Comparison of ENCODE assay signal across 8 mouse cellular contexts in genomic region chr9:109081749-109082123, GRCm38 (mm10). TPM values are rescaled to one million over a fixed set of nuclear protein-coding genes. Genes with fewer than 3 reads are reported as not detected.
DNase-seq lines count a peak whose midpoint lies in the region; ATAC-seq lines count a peak whose summit lies in the region.

No protein-coding gene starts in this region.

- H3K4me2 ChIP-seq in forebrain, embryonic 13.5 days: peak overlapping the region; percentile 91
- peak overlapping the region; percentile 80 for H3K4me2 ChIP-seq in liver, embryonic 13.5 days

- H3K9ac ChIP-seq in forebrain, embryonic 13.5 days: peak overlapping the region; percentile 89
- peak overlapping the region; percentile 92 for H3K9ac ChIP-seq in liver, embryonic 13.5 days

- 7% methylated on average over 11 of the region's 11 CpGs for WGBS in forebrain, embryonic 13.5 days
- 2% methylated on average over 11 of the region's 11 CpGs for whole genome bisulfite sequencing in liver, embryonic 13.5 days (ENCODE audit: insufficient replicate concordance)

- peak overlapping the region; percentile 82 for H3K4me3 ChIP-seq in forebrain, embryonic 13.5 days
- peak overlapping the region; percentile 88 for H3K4me3 ChIP-seq in liver, embryonic 13.5 days (replicated peaks)

- no peaks in the 10 kb centered on the region for H3K27me3 ChIP-seq in forebrain, embryonic 13.5 days
- no peaks in the 10 kb centered on the region for H3K27me3 ChIP-seq in liver, embryonic 13.5 days

- H3K36me3 ChIP-seq in forebrain, embryonic 13.5 days (ENCODE audit: poor library complexity, severe bottlenecking): peaks cover 22% of the 10 kb centered on the region
- H3K36me3 ChIP-seq in liver, embryonic 13.5 days: peaks cover 29% of the 10 kb centered on the region

- no peaks in the 10 kb centered on the region for H3K9me3 ChIP-seq in forebrain, embryonic 13.5 days (replicated peaks)
- no peaks in the 10 kb centered on the region for H3K9me3 ChIP-seq in liver, embryonic 13.5 days (replicated peaks)

- peak overlapping the region; percentile 65 for H3K27ac ChIP-seq in forebrain, embryonic 13.5 days
- peak overlapping the region; percentile 77 for H3K27ac ChIP-seq in liver, embryonic 13.5 days

- peak; percentile 11 for DNase-seq in embryo, embryonic 10.5 days (ENCODE audit: low spot score)
- DNase-seq in embryo, embryonic 10 days (ENCODE audit: low spot score): no peak
- DNase-seq in A20 (ENCODE audit: low read depth, low spot score): peak; percentile 33
- DNase-seq in liver, embryonic 13.5 days: no peak
- no peak for DNase-seq in cerebellum, postnatal 36 days
- DNase-seq in right cerebral cortex, postnatal 4 days: no peak

- peaks cover 28% of the 10 kb centered on the region for H3K4me1 ChIP-seq in forebrain, embryonic 13.5 days
- H3K4me1 ChIP-seq in liver, embryonic 13.5 days (replicated peaks): peaks cover 40% of the 10 kb centered on the region

- ATAC-seq in forebrain, embryonic 13.5 days: peak; percentile 46
- peak; percentile 15 for ATAC-seq in liver, embryonic 13.5 days (ENCODE audit: low read depth)
- no peak for ATAC-seq in activated CD4-positive, CD25-positive, alpha-beta regulatory T cell, adult 4 months

RNA-seq across cellular contexts. Expression of gene Ccdc51, which starts 0.6 kb away (rescaled TPM):
- 17.9 and 18.9 TPM in 2 replicates for polyA plus RNA-seq in forebrain, embryonic 13.5 days (2015; fragmentation: Nextera tagmentation; extraction: Ambion mirVana)
- 14.6 and 14.7 TPM in 2 replicates for polyA plus RNA-seq in liver, embryonic 13.5 days (2015; fragmentation: Nextera tagmentation; extraction: Ambion mirVana)
- 10 to 100 TPM; 10.9 to 12.4 TPM for polyA plus RNA-seq in activated CD4-positive, CD25-positive, alpha-beta regulatory T cell, adult 4 months (2017; shearing (Covaris generic))

RNA-seq across cellular contexts. Expression of gene Tma7, which starts 0.7 kb away (rescaled TPM):
- 693 and 750 TPM in 2 replicates for polyA plus RNA-seq in forebrain, embryonic 13.5 days (2015; fragmentation: Nextera tagmentation; extraction: Ambion mirVana)
- polyA plus RNA-seq in liver, embryonic 13.5 days (2015; fragmentation: Nextera tagmentation; extraction: Ambion mirVana): 480 and 506 TPM in 2 replicates
- 100 to 1,000 TPM; 726 to 879 TPM for polyA plus RNA-seq in activated CD4-positive, CD25-positive, alpha-beta regulatory T cell, adult 4 months (2017; shearing (Covaris generic))

RNA-seq across cellular contexts. Expression of gene Atrip, which starts 7.8 kb away (rescaled TPM):
- 31.4 and 31.5 TPM in 2 replicates for polyA plus RNA-seq in forebrain, embryonic 13.5 days (2015; fragmentation: Nextera tagmentation; extraction: Ambion mirVana)
- polyA plus RNA-seq in liver, embryonic 13.5 days (2015; fragmentation: Nextera tagmentation; extraction: Ambion mirVana): 12.6 and 12.7 TPM in 2 replicates
- 10 to 100 TPM; 15.3 to 16.3 TPM for polyA plus RNA-seq in activated CD4-positive, CD25-positive, alpha-beta regulatory T cell, adult 4 months (2017; shearing (Covaris generic))

RNA-seq across cellular contexts. Expression of gene Plxnb1, which starts 13.5 kb away (rescaled TPM):
- 22.4 and 27.7 TPM in 2 replicates for polyA plus RNA-seq in forebrain, embryonic 13.5 days (2015; fragmentation: Nextera tagmentation; extraction: Ambion mirVana)
- 2.3 and 3.2 TPM in 2 replicates for polyA plus RNA-seq in liver, embryonic 13.5 days (2015; fragmentation: Nextera tagmentation; extraction: Ambion mirVana)
- under 1 TPM; 0.16 to 0.80 TPM for polyA plus RNA-seq in activated CD4-positive, CD25-positive, alpha-beta regulatory T cell, adult 4 months (2017; shearing (Covaris generic))

RNA-seq across cellular contexts. Expression of gene Trex1, which starts 22.2 kb away (rescaled TPM):
- polyA plus RNA-seq in forebrain, embryonic 13.5 days (2015; fragmentation: Nextera tagmentation; extraction: Ambion mirVana): 9.3 and 13.0 TPM in 2 replicates
- polyA plus RNA-seq in liver, embryonic 13.5 days (2015; fragmentation: Nextera tagmentation; extraction: Ambion mirVana): 7.4 and 8.9 TPM in 2 replicates
- polyA plus RNA-seq in activated CD4-positive, CD25-positive, alpha-beta regulatory T cell, adult 4 months (2017; shearing (Covaris generic)): 10 to 100 TPM; 36.6 to 42.8 TPM

Comparison
In these comparisons a context has a peak if more than half of its experiments do, and no peak if none do; other contexts are left out.
1. DNase-seq: peak in embryo, embryonic 10.5 days (single experiment) and A20 (single experiment); none in embryo, embryonic 10 days (single experiment), liver, embryonic 13.5 days (single experiment), cerebellum, postnatal 36 days (0 of 2) and right cerebral cortex, postnatal 4 days (single experiment).